Comparison of ENCODE assay signal across 8 mouse cellular contexts in the genomic region with DNA sequence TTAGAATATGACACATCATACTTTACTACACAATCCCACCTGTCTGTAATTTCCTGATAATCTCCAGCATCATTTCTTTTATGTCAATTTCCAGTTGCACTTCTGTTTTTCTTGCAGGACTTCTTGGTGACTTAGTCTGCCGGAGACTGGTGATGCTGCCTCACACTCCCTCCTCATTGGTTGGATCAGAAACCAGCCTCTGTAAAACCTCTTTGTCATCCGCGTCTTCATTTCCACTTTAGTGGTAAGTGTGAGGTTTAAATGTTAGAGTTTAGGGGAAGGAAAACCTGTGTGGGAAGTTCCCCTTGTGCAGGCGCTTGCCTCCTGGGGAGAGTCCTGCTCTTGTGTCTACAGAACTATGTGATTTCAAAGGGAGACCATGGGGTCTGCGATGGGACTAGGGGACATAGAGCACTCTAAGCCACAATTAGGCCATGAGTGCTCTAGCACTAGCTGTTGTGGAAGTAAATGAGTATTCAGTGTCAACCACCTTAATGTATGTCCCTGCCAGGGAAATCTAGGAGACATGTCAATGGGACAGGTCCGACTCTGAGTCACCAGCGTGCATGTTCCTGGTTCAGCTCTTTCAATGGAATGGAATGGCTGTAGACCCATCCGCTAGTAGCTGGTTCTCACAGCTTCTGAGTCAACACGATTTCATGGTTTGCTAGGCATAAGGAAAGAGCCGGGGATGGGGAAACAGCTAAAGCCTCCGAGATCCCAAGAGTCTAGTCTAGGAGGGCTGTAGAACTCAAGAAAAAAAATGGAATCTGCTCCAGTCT. TPM values are rescaled to one million over a fixed set of nuclear protein-coding genes. Genes with fewer than 3 reads are reported as not detected.
DNase-seq lines count a peak whose midpoint lies in the region; ATAC-seq and TF ChIP-seq lines count a peak whose summit lies in the region.

A gene (plus strand): TSS at position 96 of the 782 bp plus-strand sequence.

- H3K9ac ChIP-seq in midbrain, embryonic 11.5 days (ENCODE audit: low read length) = no peak within 1 kb of the TSS
- no peak within 1 kb of the TSS for H3K9ac ChIP-seq in midbrain, embryonic 13.5 days (replicated peaks)

- H3K4me3 ChIP-seq in midbrain, embryonic 11.5 days (ENCODE audit: low read depth, low read length) = no peak within 1 kb of the TSS
- H3K4me3 ChIP-seq in midbrain, embryonic 13.5 days (replicated peaks) = no peak within 1 kb of the TSS
- no peak within 1 kb of the TSS for H3K4me3 ChIP-seq in olfactory bulb, adult 2 months (ENCODE audit: insufficient read depth, low read depth, low read length)

- no peak for TF ChIP-seq POLR2A in olfactory bulb, adult 2 months (IDR thresholded peaks at IDR 0.05; ENCODE audit: insufficient read depth, low read depth, low read length)

- no peak within 1 kb of the TSS for H3K27ac ChIP-seq in midbrain, embryonic 11.5 days (ENCODE audit: low read depth, low read length)
- H3K27ac ChIP-seq in midbrain, embryonic 13.5 days = no peak within 1 kb of the TSS
- H3K27ac ChIP-seq in olfactory bulb, adult 2 months (ENCODE audit: insufficient read depth, low read depth, low read length) = no peak within 1 kb of the TSS

- no peaks in the 10 kb centered on the region for H3K36me3 ChIP-seq in midbrain, embryonic 11.5 days (ENCODE audit: control insufficient read depth, insufficient read depth, low read length)
- no peaks in the 10 kb centered on the region for H3K36me3 ChIP-seq in midbrain, embryonic 13.5 days

- no peaks in the 10 kb centered on the region for H3K4me1 ChIP-seq in midbrain, embryonic 11.5 days (ENCODE audit: control insufficient read depth, insufficient read depth, low read length)
- H3K4me1 ChIP-seq in midbrain, embryonic 13.5 days (replicated peaks) = 0 out of 2 replicates have a peak, but pooled peaks cover 2% of the 10 kb centered on the region
- H3K4me1 ChIP-seq in olfactory bulb, adult 2 months (ENCODE audit: control insufficient read depth, insufficient read depth, low read length) = no peaks in the 10 kb centered on the region

- H3K9me3 ChIP-seq in midbrain, embryonic 11.5 days (ENCODE audit: control insufficient read depth, low read length) = no peaks in the 10 kb centered on the region
- H3K9me3 ChIP-seq in midbrain, embryonic 13.5 days = no peaks in the 10 kb centered on the region

- ATAC-seq in midbrain, embryonic 11.5 days (ENCODE audit: low FRiP score) = no peak
- ATAC-seq in midbrain, embryonic 13.5 days = no peak

- H3K27me3 ChIP-seq in midbrain, embryonic 11.5 days (ENCODE audit: control insufficient read depth, insufficient read depth, low read length) = no peaks in the 10 kb centered on the region
- H3K27me3 ChIP-seq in midbrain, embryonic 13.5 days = peaks cover 9% of the 10 kb centered on the region; the same call in 1 of the 2 replicates

- peak; percentile 86 for DNase-seq in midbrain, embryonic 11.5 days (ENCODE audit: low spot score, missing footprints)
- DNase-seq in cerebellum, adult 9-11 months = peak; percentile 12
- peak; percentile 48 to 81 for DNase-seq in gastrocnemius, postnatal 36 days
- peak; percentile 83 for DNase-seq in kidney, adult 18-20 months
- DNase-seq in left cerebral cortex, postnatal 36 days (ENCODE audit: low spot score in 2 of 2) = peak; percentile 59 to 78
- peak; percentile 86 for DNase-seq in thymus, postnatal 0 days (ENCODE audit: low spot score)

- 73% methylated on average over 11 of the region's 11 CpGs for WGBS in midbrain, embryonic 11.5 days
- WGBS in midbrain, embryonic 13.5 days = 72% methylated on average over 11 of the region's 11 CpGs
- 67% methylated on average over 11 of the region's 11 CpGs for WGBS in olfactory bulb, adult 2 months

- intact Hi-C loops in gastrocnemius, postnatal 36 days (cut with DNase I) = no loop called here
- intact Hi-C loops in left cerebral cortex, postnatal 36 days (cut with DNase I) = no loop called here

- TF ChIP-seq CTCF in olfactory bulb, adult 2 months (IDR thresholded peaks at IDR 0.05; ENCODE audit: insufficient read depth, low read depth, low read length) = no peak

- H3K4me2 ChIP-seq in midbrain, embryonic 11.5 days = no peak within 1 kb of the TSS
- no peak within 1 kb of the TSS for H3K4me2 ChIP-seq in midbrain, embryonic 13.5 days (replicated peaks)

RNA-seq across cellular contexts. Expression of the gene that starts here (rescaled TPM):
- polyA plus RNA-seq in midbrain, embryonic 11.5 days (2014; fragmentation: Nextera tagmentation; extraction: Ambion mirVana) = 4.3 and 4.7 TPM in 2 replicates
- polyA plus RNA-seq in midbrain, embryonic 13.5 days (2015; fragmentation: Nextera tagmentation; extraction: Ambion mirVana) = 1.7 and 2.1 TPM in 2 replicates
- 1 to 10 TPM; 5.7 to 6.6 TPM for total RNA-seq in gastrocnemius, postnatal 36 days (2021)
- total RNA-seq in left cerebral cortex, postnatal 36 days (2021) = 1 to 10 TPM; 1.9 to 2.5 TPM
- polyA plus RNA-seq in olfactory bulb, adult 2 months (2012; ENCODE audit: insufficient read depth, insufficient read length, low replicate concordance, missing spikeins) = not detected in 2 replicates
- 1,510 and 1,544 TPM in 2 replicates for polyA plus RNA-seq in thymus, postnatal 0 days (2015; fragmentation: Nextera tagmentation; extraction: Ambion mirVana)

Comparison
In these comparisons a context has a peak if more than half of its experiments do, and no peak if none do; other contexts are left out.
1. DNase-seq: peak in every context shown above with its lines; median percentile 86 in midbrain, embryonic 11.5 days; 86 in thymus, postnatal 0 days; 83 in kidney, adult 18-20 months; 68 in left cerebral cortex, postnatal 36 days; 64 in gastrocnemius, postnatal 36 days; 12 in cerebellum, adult 9-11 months.